Mouse (Mus musculus): ENCODE data around the gene Kctd11.

GRCm38 (mm10) chr11:69894671-69895070 is 13.5 kb upstream of the Kctd11 start:
- TF ChIP-seq CTCF (IDR thresholded peaks at IDR 0.05; ENCODE audit: insufficient read depth, low read depth, low read length) (no peak), POLR2A (IDR thresholded peaks at IDR 0.05; ENCODE audit: insufficient read depth, low read depth, low read length) (no peak)
